Mouse (Mus musculus) forebrain, embryonic 11.5 days (tissue): ENCODE measurements around the gene Crocc2. TPM values are rescaled to one million over a fixed set of nuclear protein-coding genes. Genes with fewer than 3 reads are reported as not detected.

Experiments used
- ATAC-seq: fragments of 200-750 bp; cut with Nextera tagmentation; replicated peaks from 2 replicates; pipeline ENCODE4 v1.8.0; 2017; ENCODE audit warnings: moderate TSS enrichment; ENCODE audit not compliant: low FRiP score
- DNase-seq: peaks from one replicate; pipeline ENCODE4 v3.0.0-alpha.2; 2017; ENCODE audit warnings: low spot score
- H3K27ac ChIP-seq: fragments of 300-500 bp; sonication (generic); 2 replicates; pipeline ENCODE4 v1.5.1; 2014; ENCODE audit warnings: low read depth, low read length
- H3K27me3 ChIP-seq: fragments of 300-500 bp; sonication (generic); 2 replicates; pipeline ENCODE4 v1.6.1; 2014; ENCODE audit warnings: mild to moderate bottlenecking, low read length, mixed read lengths; ENCODE audit not compliant: control insufficient read depth, insufficient read depth
- H3K36me3 ChIP-seq: fragments of 300-500 bp; sonication (generic); 2 replicates; pipeline ENCODE4 v1.6.1; 2014; ENCODE audit warnings: mild to moderate bottlenecking, low read length, moderate library complexity, mixed read lengths; ENCODE audit not compliant: control insufficient read depth, insufficient read depth
- H3K4me1 ChIP-seq: fragments of 300-500 bp; sonication (generic); replicated peaks from 2 replicates; pipeline ENCODE4 v1.6.1; 2014; ENCODE audit warnings: low read length, mixed read lengths; ENCODE audit not compliant: control insufficient read depth, insufficient read depth
- H3K4me2 ChIP-seq: fragments of 300-500 bp; sonication (generic); 2 replicates; pipeline ENCODE4 v1.6.1; 2014; ENCODE audit warnings: low read depth, mild to moderate bottlenecking, low read length, moderate library complexity, mixed read lengths; ENCODE audit not compliant: severe bottlenecking
- H3K4me3 ChIP-seq: fragments of 300-500 bp; sonication (generic); 2 replicates; pipeline ENCODE4 v1.5.1; 2014; ENCODE audit warnings: low read depth, low read length
- H3K9ac ChIP-seq: fragments of 300-500 bp; sonication (generic); 2 replicates; pipeline ENCODE4 v1.6.1; 2014; ENCODE audit warnings: low read length
- H3K9me3 ChIP-seq: fragments of 300-500 bp; sonication (generic); 2 replicates; pipeline ENCODE4 v1.6.1; 2016; ENCODE audit warnings: low read length, mixed read lengths; ENCODE audit not compliant: control insufficient read depth
- WGBS: fragments of 180-500 bp; shearing (Covaris S2); extraction: QIAGEN DNeasy Blood & Tissue Kit; methylation state at CpG from one replicate; pipeline ENCODE4 v1.1.7; 2014; 5-methylcytosine and 5-hydroxymethylcytosine counted together
- polyA plus RNA-seq: library from polyadenylated mRNA; unstranded; fragments of >200 nt; fragmentation: Nextera tagmentation; extraction: Ambion mirVana; gene quantifications from 2 replicates; pipeline ENCODE4 v1.2.1, GENCODE M21; 2014

Crocc2 gene
- polyA plus RNA-seq, 1 experiment from 2014 or later, result 0.07 TPM

- no peak overlapping the region for H3K9ac ChIP-seq
- no peak overlapping the region for H3K27ac ChIP-seq
- H3K4me2 ChIP-seq, result no peak overlapping the region
- no peaks in the 10 kb centered on the region for H3K36me3 ChIP-seq
- no peaks in the 10 kb centered on the region for H3K4me1 ChIP-seq
- WGBS, result 85% methylated on average over 21 of the region's 21 CpGs
- H3K27me3 ChIP-seq, result no peaks in the 10 kb centered on the region
- H3K4me3 ChIP-seq, result no peak overlapping the region
- no peak for ATAC-seq
- no peak for DNase-seq
- H3K9me3 ChIP-seq, result no peaks in the 10 kb centered on the region
These were observed 8.7 kb upstream of the Crocc2 start for GRCm38 (mm10) chr1:93159566-93160500.

- H3K27me3 ChIP-seq, result no peaks in the 10 kb centered on the region
- no peaks in the 10 kb centered on the region for H3K4me1 ChIP-seq
- ATAC-seq (no peak), DNase-seq (no peak)
- H3K9ac ChIP-seq, result no peak within 1 kb of the TSS
- WGBS, result 77% methylated on average over 8 of the region's 8 CpGs
- H3K9me3 ChIP-seq, result no peaks in the 10 kb centered on the region
- no peak within 1 kb of the TSS for H3K27ac ChIP-seq
- no peaks in the 10 kb centered on the region for H3K36me3 ChIP-seq
- H3K4me2 ChIP-seq, result no peak within 1 kb of the TSS
- H3K4me3 ChIP-seq, result no peak within 1 kb of the TSS
These were observed 7.9 kb upstream of the Crocc2 start, which contains the start of gene 2310007B03Rik for GRCm38 (mm10) chr1:93160501-93161133. Gene 2310007B03Rik (minus strand): TSS chr1:93160948.

GRCm38 (mm10) chr1:93161350-93161749 is 7.2 kb upstream of the Crocc2 start:
- Histone ChIP-seq H3K27me3 (no peaks in the 10 kb centered on the region), H3K4me1 (no peaks in the 10 kb centered on the region), H3K27ac (no peak overlapping the region), H3K4me3 (no peak overlapping the region), H3K9me3 (no peaks in the 10 kb centered on the region), H3K4me2 (no peak overlapping the region), H3K36me3 (no peaks in the 10 kb centered on the region), H3K9ac (no peak overlapping the region)
- WGBS, result 82% methylated on average over 8 of the region's 8 CpGs
- DNase-seq, result no peak
- ATAC-seq, result no peak

- DNase-seq (no peak), ATAC-seq (no peak)
- 88% methylated on average over 10 of the region's 10 CpGs for WGBS
- Histone ChIP-seq H3K4me1 (no peaks in the 10 kb centered on the region), H3K4me3 (no peak overlapping the region), H3K36me3 (no peaks in the 10 kb centered on the region), H3K9ac (no peak overlapping the region), H3K27me3 (no peaks in the 10 kb centered on the region), H3K4me2 (no peak overlapping the region), H3K27ac (no peak overlapping the region), H3K9me3 (no peaks in the 10 kb centered on the region)
These were observed 6.6 kb upstream of the Crocc2 start for GRCm38 (mm10) chr1:93161921-93162320.

GRCm38 (mm10) chr1:93162588-93162987 is 5.9 kb upstream of the Crocc2 start:
- DNase-seq, result no peak
- Histone ChIP-seq H3K27ac (no peak overlapping the region), H3K4me1 (no peaks in the 10 kb centered on the region), H3K9me3 (no peaks in the 10 kb centered on the region), H3K9ac (no peak overlapping the region), H3K4me2 (no peak overlapping the region), H3K27me3 (no peaks in the 10 kb centered on the region), H3K36me3 (no peaks in the 10 kb centered on the region), H3K4me3 (no peak overlapping the region)
- no peak for ATAC-seq
- 86% methylated on average over 7 of the region's 7 CpGs for WGBS

- no peaks in the 10 kb centered on the region for H3K27me3 ChIP-seq
- no peak overlapping the region for H3K4me2 ChIP-seq
- H3K9ac ChIP-seq, result no peak overlapping the region
- ATAC-seq (no peak), DNase-seq (no peak)
- H3K4me1 ChIP-seq, result no peaks in the 10 kb centered on the region
- no peak overlapping the region for H3K4me3 ChIP-seq
- 88% methylated on average over 9 of the region's 9 CpGs for WGBS
- no peaks in the 10 kb centered on the region for H3K36me3 ChIP-seq
- H3K27ac ChIP-seq, result no peak overlapping the region
- H3K9me3 ChIP-seq, result no peaks in the 10 kb centered on the region
These were observed 3.1 kb upstream of the Crocc2 start for GRCm38 (mm10) chr1:93165447-93165846.

GRCm38 (mm10) chr1:93166346-93167079 is 2.0 kb upstream of the Crocc2 start:
- no peak for DNase-seq
- 88% methylated on average over 11 of the region's 11 CpGs for WGBS

GRCm38 (mm10) chr1:93173665-93174064 is 5.1 kb downstream of the Crocc2 start:
- no peak for ATAC-seq
- H3K9me3 ChIP-seq, result no peaks in the 10 kb centered on the region
- no peak for DNase-seq
- no peak overlapping the region for H3K4me2 ChIP-seq
- H3K27me3 ChIP-seq, result no peaks in the 10 kb centered on the region
- peaks cover 8% of the 10 kb centered on the region for H3K4me1 ChIP-seq
- H3K27ac ChIP-seq, result no peak overlapping the region
- no peak overlapping the region for H3K4me3 ChIP-seq
- 70% methylated on average over 4 of the region's 4 CpGs for WGBS
- no peak overlapping the region for H3K9ac ChIP-seq
- H3K36me3 ChIP-seq, result no peaks in the 10 kb centered on the region

More at GRCm38 (mm10) chr1:93166346-93167079, 2.0 kb upstream of the Crocc2 start:
- Histone ChIP-seq H3K4me1 (no peaks in the 10 kb centered on the region), H3K27ac (no peak overlapping the region), H3K4me2 (no peak overlapping the region), H3K9me3 (no peaks in the 10 kb centered on the region), H3K27me3 (no peaks in the 10 kb centered on the region), H3K9ac (no peak overlapping the region), H3K4me3 (no peak overlapping the region), H3K36me3 (no peaks in the 10 kb centered on the region)
- no peak for ATAC-seq
